Mouse (Mus musculus): ENCODE measurements around the gene Gabarap.
"Not testable (repeated sequence)": the region's sequence is repeated elsewhere in the genome, so short reads cannot be mapped to it uniquely, and the experiment has no call there.

Gene Gabarap

DNA sequence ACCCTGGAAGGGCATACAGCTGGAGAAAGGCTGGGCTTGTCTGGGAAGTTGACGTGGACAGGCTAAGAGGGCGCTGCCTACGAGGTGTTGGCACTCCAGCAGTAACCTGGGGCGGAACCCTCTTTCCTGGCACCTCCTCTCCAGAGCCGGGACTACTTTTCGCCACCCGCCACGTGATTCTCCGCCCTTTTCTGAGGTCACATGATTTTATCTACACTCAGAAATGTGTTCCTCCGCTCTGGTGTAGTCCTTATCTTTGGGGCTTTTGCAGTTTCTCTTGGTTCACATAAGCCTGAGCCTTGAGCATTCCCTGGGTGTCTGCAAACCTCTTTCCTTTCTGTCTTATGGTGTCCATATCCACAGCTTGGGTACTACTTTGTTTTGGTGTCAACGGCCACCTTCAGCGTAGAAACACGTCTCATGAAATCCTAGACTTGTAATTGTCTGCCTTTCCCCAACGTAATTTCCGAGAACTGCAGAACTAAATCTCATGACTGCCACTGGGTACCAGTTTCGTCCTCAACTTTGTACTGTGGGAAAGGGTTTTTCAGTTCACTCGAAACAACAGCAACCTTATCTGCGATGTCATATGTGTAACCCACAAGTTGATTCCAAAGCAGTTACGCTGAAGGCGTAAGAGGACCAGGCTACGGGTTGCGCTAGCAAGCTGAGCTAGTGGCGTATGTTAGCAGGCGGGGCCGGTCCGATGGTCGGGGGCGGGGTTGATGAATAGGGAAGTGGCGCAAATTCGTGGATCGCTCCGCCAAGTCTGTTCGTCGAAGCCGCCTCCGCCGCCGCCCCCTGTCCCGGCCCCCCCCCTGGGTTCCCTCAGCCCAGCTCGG, at the start of gene Gabarap:
Gene Gabarap, plus strand, starts transcription at position 294 of the 842 bp plus-strand sequence.
- DNase-seq: peak; percentile 98

GRCm38 (mm10) chr11:69945216-69945615, 45.7 kb upstream of the Gabarap start:
- no peak for DNase-seq

- no peak for DNase-seq
These were observed 44.7 kb upstream of the Gabarap start for GRCm38 (mm10) chr11:69945997-69946891.

DNA sequence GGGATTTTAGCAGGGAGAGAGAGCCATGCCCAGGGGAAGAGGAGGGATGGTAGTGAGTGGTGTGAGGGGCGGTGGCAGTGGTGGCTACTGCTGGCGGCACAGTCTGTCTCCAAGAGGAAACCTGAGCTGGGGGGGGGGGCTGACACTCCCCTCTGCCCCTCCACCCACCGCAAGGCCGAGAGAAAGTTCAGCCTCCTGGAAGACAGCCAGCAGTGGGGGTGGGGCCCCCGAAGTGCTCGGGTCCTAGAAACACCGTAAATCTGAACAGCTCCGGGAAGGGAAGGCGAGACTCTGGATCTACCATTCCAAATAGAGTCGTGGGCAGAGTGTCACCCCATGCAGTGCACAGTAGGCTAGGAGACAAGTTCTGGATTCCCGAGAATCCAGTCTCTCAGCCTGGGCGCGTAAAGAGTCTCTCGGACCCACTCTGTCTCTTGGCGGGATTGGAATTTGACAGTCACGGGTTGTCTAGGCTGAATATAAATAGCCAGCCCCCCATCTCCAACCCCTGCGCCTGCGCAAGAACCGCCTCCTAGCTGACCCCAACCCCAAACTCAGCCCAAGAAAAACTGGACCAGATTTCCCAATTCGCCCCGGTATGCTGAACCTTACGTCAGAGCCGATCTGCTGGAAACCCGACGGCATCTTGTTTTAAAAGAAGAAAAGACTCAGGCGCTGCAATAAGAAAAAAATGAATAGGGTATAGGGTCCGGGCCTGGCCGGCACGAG, 43.4 kb upstream of the Gabarap start:
- peak; percentile 77 for DNase-seq

DNA sequence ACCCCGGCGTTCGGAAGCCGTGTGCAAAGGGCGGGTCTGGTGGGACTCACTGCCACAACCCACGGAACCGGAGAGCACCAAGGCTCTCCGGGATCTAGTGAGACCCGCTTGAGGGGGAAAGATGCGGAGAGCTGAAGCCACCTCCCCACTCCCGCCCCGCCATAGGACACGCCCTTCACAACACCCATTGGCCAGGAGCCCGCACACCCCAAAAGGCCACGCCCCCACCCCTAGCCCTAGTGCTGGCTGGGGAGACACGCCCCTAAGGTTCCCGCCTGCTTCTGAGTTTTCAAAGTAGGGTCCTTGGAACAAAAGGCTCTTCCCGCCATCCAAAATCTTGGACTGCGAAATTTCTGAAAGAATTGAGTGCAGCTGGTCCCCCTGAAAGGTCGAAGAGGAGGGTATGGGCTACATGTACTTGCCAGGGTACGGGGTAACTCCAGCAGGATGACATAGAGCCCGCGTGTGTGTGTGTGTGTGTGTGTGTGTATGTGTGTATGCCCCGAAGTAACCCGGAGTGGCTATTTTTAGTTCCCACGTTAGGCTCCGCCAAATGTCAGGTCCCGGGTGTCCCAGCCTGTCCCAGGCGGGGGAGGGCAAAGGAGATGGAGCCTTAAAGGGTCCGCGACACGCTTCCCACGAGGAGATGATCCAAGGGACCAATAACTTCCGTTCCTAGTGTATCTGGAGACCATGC, 42.7 kb upstream of the Gabarap start, which contains the start of gene Slc2a4:
Gene Slc2a4, minus strand, starts transcription at position 123 of the 697 bp plus-strand sequence.
- DNase-seq: peak; percentile 97

- DNase-seq: peak; percentile 95
These were observed 42.2 kb upstream of the Gabarap start for GRCm38 (mm10) chr11:69948763-69949150.

DNA sequence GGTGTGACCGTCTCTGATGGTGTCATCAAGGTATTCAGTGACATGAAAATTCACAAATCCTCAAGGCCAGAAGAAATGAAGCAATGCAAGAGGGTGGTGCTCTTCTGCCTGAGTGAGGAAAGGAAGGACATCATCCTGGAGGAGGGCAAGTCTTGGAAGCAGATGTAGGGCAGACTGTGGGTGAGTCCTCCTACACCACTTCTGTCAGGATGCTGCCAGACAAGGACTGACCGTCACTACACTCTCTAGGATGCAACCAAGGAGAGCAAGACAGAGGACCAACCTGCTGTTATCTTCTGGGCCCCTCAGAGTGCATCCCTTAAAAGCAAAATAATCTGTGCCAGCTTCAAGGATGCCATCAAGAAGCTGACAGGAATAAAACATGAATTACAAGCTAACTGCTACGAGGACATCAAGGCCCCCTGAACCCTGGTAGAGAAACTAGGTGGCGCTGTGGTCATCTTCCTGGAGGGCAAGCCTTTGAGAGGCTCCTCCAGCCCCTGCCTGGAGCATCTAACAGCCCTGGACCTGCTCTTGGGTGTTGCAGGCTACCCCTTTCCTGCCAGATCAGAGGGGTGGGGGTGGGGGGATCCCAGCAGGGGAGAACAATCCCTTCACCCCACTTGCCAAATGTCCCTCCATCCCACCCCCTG, 40.0 kb upstream of the Gabarap start:
- DNase-seq: peak; percentile 45

DNA sequence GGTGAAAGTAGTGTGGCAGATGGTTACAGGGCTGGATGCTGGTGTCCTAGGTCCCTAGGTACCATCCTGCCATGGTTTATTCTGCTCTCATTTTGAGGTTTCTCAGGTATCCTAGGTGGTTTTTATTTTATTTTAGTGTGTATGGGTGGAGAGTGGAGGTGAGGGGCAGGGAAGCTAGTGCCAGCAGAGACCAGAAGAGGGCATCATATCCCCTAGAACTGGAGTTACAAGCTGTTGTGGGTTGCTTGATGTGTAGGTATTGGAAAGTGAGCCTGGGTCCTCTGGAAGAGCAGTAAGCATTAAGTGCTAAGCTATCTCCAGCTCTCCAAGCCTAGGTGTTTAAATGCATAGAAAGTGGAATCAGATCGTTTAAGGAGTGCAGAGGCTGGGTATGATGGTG, 38.7 kb upstream of the Gabarap start:
- DNase-seq: no peak

DNA sequence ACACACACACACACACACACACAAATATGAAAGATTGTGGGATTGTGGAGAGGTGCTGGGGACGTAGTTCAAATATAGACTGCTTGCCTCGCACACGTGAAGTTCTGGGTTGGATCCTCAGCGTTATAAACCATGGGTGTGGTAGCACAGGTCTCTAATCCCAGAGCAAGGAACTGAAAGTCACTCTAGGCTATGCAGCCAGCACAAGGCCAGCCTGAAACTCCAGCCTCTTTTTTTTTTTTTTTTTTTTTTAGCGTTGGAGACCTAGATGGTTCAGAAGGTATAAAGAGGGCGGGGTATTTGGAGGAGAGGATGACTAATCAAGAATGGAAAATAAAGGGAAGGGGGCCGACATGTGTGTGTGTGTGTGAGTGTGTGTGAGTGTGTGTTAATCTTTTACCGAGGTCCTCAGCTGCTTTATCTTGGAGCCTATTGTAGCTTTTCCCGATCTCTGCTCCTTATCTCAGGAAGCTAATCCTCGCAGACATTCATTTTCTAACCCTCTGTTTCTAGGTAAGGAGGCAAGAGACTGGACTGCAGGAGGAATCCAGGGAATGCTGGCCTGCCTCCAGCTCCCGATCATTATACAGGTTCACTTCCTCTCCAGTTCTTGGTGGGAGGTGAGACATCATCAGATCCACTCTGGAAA, 37.6 kb upstream of the Gabarap start:
- DNase-seq: no peak

DNA sequence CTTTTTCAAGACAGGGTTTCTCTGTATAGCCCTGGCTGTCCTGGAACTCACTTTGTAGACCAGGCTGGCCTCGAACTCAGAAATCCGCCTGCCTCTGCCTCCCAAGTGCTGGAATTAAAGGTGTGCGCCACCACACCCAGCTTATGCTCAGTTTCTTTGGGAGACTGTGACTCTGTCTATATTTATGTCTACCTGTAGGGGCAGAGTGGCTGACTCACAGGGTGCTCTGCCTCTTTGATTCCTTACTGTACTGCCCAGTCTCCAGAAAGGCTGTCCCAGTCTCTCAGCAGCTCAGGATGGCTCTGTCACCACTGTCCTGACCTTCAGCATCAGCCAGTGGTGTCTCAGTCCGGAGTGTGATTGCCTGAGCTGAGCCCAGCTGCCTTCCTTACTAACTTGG, 35.3 kb upstream of the Gabarap start:
- DNase-seq: not testable (repeated sequence)

DNA sequence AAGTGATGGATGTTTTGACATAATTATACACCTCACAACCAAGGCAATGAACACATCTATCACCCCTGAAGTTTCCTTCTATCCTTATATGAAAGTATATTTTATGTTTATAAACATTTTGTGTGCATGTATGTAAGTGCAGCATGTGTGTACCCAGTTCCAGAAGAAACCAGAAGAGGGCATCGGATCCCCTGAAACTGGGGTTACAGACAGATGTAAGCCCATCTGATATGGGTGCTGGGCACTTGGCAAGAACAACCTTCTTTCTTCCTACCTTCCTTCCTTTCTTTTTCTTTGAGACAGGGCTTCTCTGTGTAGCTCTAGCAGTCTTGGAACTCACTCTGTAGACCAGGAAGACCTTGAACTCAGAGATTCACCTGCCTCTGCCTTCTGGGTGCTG, 34.7 kb upstream of the Gabarap start:
- no peak for DNase-seq

DNA sequence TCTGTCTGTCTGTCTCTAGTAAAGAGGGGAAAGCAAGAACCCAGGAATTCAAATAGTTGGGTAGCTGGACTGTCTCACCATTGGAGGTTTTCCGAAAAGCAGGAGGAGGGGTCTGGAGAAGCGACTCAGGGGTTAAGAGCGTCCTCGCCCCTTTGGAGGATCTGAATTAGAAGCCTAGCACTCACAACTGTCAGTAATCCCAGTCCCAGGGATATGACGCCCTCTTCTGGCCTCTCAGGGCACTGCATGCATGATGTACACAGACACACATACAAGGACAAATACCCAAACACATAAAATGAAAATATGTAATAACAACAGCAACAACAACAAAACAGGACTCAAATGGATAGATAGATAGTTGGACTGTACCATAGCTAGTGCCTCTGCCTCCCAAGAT, 30.3 kb upstream of the Gabarap start:
- no peak for DNase-seq

DNA sequence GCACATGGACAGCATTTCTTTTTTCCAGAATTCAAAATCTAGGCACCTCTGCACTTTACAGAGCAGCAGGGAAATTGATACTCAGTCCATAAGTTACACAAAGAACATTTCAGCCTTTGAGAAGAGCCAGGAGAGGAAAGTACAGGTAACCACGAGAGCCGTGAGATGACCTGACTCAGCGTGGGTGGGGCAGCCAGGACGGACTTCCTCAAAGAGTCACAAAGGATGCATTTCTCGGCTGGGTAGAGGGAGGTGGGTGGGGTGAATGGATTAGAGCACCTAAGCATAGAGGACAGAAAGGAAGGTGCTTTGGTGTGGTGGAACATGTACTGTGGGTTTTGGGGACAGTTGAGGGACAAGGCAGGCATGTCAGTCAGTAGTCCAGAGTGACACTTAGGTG, 29.1 kb upstream of the Gabarap start:
- DNase-seq: no peak

DNA sequence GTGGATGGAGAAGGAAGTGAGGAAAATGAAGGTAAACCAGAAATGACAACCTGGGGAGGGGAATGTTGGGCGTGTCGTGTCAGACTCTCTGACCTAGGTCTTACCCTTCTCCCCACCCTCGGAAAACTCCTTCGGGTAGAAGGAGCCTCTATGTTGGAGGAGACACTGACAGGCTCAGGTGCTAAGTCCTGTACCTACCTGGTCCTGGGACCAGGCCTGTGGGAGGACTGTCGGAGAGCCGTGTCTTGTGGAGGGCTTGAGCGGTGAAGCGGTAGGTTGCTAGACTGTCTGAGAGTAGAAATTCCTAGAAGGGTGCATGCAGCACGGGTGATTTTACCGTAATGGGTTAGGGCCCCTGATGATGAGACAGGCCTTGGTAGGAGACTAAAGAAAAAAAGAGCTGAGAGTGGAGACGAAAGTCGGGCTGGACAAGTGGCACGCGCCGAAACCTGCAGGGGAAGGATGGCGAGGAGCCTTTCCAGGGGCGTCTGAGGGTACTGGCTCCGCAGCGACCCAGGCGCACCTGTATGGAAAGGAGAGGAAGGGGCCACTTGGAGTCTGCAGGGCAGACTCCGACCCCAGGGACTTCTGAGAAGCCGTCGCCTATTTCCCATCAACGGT, 26.2 kb upstream of the Gabarap start, which contains the start of gene Cldn7:
Gene Cldn7, plus strand, starts transcription at position 130 of the 621 bp plus-strand sequence.
- no peak for DNase-seq

DNA sequence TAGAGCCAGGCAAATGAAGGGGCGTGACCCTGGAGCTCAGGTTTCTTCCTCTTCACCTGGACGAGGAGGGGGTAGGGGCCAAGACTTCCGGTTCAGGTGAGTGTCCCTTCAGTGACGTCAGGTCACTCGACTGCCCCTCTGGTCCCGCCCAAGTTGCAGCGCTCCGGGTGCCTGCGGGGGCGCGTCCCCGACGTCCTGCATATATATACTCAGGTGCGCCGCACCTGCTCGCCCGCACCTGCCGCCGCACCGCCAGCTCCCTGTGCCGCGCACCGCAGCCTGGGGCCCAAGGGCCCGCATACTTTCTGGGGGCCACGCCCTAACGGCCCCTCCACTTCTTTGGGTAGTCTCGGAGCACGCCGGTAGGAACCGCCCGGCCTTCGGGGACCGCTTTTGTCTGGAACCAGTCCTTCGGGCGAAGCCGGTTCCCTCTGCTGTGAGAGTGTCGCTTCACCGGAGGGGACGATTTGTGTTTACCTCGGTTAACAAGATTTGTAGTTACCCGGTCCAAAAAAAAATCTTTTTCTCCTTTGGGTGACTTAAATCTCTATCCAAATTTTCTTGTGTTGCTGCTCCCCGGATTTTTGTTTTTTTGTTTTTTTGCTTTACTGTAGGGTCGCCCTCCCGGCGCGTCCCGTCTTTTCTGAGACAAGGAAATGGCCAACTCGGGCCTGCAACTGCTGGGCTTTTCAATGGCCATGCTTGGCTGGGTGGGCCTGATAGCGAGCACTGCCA, 25.5 kb upstream of the Gabarap start:
- DNase-seq: peak; percentile 78

GRCm38 (mm10) chr11:69966006-69966859, 24.7 kb upstream of the Gabarap start:
- DNase-seq: peak; percentile 84

DNA sequence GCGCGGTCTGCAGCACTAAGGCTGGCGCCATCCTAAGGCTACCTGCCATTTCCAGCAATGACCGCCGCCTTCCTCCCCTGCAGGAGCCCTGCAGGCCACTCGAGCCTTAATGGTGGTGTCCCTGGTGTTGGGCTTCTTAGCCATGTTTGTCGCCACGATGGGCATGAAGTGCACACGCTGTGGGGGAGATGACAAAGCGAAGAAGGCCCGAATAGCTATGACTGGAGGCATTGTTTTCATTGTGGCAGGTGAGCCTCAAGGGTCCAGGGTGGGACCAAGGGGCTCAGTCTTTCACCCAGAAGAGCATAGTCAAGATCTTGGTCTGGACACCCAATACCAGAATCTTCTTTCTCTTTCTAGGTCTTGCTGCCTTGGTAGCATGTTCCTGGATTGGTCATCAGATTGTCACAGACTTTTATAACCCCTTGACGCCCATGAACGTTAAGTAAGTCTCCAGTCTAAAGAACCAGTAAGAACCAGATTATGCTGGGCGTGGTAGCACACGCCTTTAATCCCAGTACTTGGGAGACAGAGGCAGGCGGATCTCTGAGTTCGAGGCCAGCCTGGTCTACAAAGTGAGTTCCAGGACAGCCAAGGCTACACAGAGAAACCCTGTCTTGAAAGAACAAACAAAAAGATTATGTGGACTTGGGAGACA, 24.0 kb upstream of the Gabarap start:
- no peak for DNase-seq

DNA sequence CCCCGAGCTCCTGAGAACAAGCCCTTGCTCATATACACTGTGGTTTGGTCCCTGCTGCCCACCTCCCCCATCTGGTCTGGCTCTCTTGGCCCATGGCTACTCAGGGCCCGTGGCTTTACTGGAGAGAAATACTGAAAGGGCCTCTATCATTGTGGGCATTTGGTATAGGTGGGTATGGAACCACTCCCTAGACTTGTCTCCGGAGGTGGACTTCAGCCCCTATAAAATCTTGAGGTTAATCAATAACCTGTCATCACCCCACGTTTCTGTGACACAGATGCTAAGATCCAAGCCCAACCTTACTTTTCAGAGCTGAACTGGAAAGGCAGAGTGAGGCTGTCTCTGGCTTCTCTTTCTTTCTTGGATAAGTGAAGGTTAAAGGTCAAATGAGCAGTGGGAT, 22.1 kb upstream of the Gabarap start:
- no peak for DNase-seq
